Mouse (Mus musculus) frontal cortex, postnatal 25 days (tissue): ENCODE measurements around the gene Gipc3.

ENCODE experiments used
- DNase-seq, 2 experiments: peaks; one replicate each; pipeline ENCODE4 v3.0.0; 2022; ENCODE audit warnings: low spot score in 2 of 2

The Gipc3 gene

GRCm38 (mm10) chr10:81342686-81343505 is at the start of gene Gipc3:
TSS of gene Gipc3 (minus strand) at chr10:81343266.
- no peak for DNase-seq

GRCm38 (mm10) chr10:81392781-81393185 is 49.7 kb upstream of the Gipc3 start, which contains the start of gene Smim24:
TSS of gene Smim24 (plus strand) at chr10:81393051.
- no peak for DNase-seq

DNA sequence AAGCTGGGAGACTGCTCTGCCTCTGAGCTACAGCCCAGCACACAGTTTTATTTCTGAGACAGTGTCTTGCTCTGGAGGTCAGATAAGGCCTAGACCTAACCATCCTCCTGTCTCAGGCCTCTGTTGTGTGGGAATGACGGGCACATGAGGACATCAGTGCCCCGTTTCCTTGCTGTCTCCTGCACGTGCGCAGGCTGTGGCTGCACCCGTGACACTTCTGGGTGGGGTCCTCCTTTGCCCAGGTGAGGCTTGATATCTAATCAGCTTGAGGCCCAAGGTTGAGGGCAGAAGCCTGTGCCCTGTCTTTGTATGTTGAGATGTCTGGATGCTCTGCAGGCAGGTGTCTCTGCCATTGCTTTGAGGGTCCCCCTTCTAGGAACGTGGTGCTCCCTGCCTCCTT is 49.2 kb upstream of the Gipc3 start:
- DNase-seq, result no peak

DNA sequence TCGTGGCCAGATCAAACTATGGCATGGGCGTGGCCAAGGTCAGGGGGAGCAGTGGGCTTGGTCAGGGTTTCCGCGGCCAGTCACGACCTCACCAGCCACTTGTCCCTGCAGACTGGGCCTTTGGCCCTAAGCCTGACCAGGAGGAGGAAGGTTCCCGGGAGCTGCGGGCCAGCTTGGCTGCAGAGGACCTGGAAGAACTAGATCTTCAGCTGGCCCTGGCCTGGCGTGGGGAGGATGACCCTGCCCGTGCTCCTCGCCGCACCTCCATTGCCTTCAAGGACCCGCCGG is 47.6 kb upstream of the Gipc3 start:
- DNase-seq, result no peak

GRCm38 (mm10) chr10:81389801-81390677 is 47.0 kb upstream of the Gipc3 start:
- DNase-seq, result peak in 1 of 2 experiments; percentile 75

- DNase-seq, result no peak
Measured at GRCm38 (mm10) chr10:81389373-81389772, 46.3 kb upstream of the Gipc3 start.

- DNase-seq, result no peak
Measured at GRCm38 (mm10) chr10:81388505-81389055, 45.5 kb upstream of the Gipc3 start, which contains the start of gene Gm48552. TSS of gene Gm48552 (plus strand) at chr10:81389005.

DNA sequence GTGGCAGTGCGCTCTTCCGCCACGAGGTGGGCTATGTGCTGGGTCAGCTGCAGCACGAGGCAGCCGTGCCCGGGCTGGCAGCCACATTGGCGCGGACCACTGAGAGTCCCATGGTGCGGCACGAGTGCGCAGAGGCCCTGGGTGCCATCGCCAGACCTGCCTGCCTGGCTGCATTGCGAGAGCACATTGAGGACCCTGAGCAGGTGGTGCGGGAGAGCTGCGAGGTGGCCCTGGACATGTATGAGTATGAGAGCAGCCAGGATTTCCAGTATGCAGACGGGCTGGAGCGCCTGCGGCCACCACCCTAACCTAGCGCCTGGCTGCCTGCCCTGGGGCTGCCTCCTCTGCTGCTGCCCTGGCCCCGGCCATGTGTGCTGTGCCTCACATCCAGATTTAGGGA is 44.6 kb upstream of the Gipc3 start:
- no peak for DNase-seq

GRCm38 (mm10) chr10:81385603-81386306 is 42.7 kb upstream of the Gipc3 start:
- DNase-seq, result no peak

- no peak for DNase-seq
Measured at GRCm38 (mm10) chr10:81384605-81384982, 41.5 kb upstream of the Gipc3 start.

- DNase-seq, result peak; percentile 98 to 99
Measured at GRCm38 (mm10) chr10:81383802-81384604, 40.9 kb upstream of the Gipc3 start, which contains the start of the genes Dohh and Gm48551. TSS of gene Dohh (plus strand) at chr10:81384428. TSS of gene Gm48551 (plus strand) at chr10:81384466.

DNA sequence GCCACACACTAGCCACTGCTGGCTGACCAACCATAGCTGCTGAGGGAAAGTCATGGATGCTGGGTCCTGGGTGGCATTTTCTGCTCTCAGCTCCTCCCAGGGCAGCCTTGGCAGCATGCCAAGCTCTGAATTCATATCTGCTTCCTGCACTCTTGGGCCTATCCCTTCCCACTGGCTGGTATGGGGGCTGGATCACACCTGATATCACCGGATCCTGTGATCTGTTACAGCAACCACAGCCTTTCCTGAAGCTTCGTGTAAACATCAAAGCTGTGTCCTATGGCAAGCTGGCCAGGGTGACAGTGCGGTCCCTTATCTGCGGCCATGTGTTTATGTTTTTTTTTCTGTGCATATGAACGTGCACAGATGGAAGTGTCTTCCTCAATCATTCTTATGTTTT is 39.0 kb upstream of the Gipc3 start:
- DNase-seq, result no peak

GRCm38 (mm10) chr10:81379809-81380378 is 36.8 kb upstream of the Gipc3 start:
- DNase-seq, result no peak

DNA sequence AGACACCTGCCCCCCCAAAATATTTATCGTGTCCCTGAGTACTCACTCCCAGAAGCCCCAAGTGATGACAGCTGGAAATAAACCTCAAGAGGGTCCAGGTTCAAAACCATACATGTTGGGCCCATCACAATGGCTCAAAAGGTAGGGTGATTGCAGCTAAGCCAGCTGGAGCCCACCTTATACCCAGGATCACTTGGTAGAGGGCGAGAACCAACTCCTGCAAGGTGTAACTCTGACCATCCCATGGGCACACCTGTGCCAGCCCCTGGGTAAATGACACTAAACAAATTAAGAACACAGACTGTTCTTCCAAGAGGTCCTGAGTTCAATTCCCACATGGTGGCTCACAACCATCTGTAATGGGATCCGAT is 36.1 kb upstream of the Gipc3 start:
- DNase-seq, result no peak

DNA sequence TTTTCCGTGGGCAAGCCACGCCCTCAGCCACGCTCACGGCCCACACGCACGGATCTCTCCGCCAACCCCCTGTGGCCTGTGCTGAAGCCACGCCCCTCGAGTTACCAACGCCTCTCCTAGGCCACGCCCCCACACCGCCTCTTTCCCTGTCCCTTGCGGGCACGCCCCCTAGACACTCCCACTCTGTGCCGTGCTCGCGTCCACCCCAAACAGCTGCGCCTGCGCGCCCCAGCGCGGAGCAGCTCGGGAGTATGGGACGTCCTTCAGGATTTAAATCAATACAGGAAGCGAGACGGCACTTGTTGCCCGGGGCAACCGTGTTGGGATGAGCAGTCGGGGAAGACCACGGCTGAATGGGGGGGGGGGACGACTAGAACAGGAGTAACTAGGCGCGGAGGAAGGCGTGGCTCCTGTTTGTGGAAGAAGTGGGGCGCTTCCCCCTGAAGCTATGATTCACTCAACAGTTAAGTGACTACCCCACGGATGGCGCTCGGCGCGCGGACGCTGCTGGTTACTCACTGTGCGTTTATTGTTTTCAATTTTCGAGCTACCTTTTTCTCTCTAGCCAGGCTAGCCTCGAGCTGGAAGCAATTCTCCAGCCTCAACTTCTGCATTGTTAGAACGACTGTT is 35.6 kb upstream of the Gipc3 start:
- peak; percentile 99 to 100 for DNase-seq

- DNase-seq, result no peak
Measured at GRCm38 (mm10) chr10:81377793-81378552, 34.9 kb upstream of the Gipc3 start, which contains the start of gene Fzr1. TSS of gene Fzr1 (minus strand) at chr10:81378516.

- DNase-seq, result no peak
Measured at GRCm38 (mm10) chr10:81377362-81377664, 34.2 kb upstream of the Gipc3 start.

DNA sequence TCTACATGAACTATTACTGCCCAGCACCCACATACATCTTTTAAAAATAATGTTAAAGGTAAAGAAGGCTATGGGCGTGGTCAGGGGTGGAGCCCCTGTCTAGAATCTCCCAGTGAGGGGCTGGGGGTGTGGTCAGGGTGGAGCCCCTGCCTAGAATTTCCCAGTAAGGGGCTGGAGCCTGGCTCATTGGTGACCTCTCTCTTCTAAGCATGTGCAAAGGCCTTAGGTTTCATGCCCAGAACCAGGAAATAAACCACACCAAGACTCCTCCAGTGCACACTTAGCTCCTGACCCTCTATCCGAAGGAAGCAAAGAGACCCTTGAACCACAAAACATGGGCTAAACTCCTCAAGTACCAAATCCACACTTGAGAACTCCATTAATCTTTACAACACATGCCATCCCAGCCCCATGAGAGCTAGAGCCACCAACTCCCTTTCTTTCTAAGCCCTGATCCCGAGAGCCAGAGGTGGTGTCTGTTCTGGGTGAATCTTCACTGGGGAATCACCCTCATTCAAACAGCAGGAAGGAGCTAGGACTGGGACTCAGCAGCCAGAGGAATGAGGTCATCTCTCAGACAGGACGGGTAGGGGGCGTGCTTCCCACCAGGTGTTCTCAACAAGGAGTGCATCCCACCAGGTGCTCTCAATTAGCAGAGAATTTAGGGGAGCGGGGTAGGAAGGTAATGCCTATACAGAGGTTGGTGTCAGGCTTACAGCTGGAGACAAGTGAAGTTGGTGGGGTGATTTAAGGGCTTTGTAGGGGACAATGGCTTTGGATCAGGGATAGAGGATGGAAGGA is 33.7 kb upstream of the Gipc3 start:
- DNase-seq, result no peak

- no peak for DNase-seq
Measured at GRCm38 (mm10) chr10:81375322-81375721, 32.3 kb upstream of the Gipc3 start.
